Mouse (Mus musculus): ENCODE results near the gene Rrp9. TPM values are rescaled to one million over a fixed set of nuclear protein-coding genes. Genes with fewer than 3 reads are reported as not detected.

Gene Rrp9
- polyA plus RNA-seq, 1 experiment from 2014 or later: 45.9 TPM

DNA sequence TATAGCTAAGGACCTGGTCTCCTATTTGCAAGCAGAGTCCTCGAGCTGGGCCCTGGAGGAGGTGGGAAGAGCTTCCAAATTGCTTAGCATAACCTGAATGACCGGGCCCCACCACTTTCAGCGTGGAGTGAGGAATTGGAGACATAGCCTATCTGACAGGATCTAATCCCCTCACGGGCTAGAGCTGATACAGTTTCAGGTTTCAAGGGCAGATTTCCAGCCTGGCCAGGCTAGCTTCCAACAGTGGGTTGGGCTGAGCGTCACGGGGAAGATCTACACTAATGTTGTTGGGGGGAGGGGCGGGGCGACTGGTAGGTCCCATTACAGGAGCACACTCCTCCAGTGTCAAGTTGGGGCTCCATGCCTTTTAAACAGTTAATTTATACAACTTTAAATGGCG, 25.1 kb upstream of the Rrp9 start:
- 32% methylated on average over 9 of the region's 9 CpGs for WGBS
- Histone ChIP-seq H3K27me3 (no peaks in the 10 kb centered on the region), H3K4me3 (no peak overlapping the region), H3K9ac (no peak overlapping the region), H3K4me1 (replicated peaks) (peaks cover 54% of the 10 kb centered on the region), H3K9me3 (no peaks in the 10 kb centered on the region), H3K27ac (replicated peaks) (no peak overlapping the region), H3K4me2 (no peak overlapping the region), H3K36me3 (no peaks in the 10 kb centered on the region)
- no peak for ATAC-seq (ENCODE audit: low FRiP score, low read depth)

DNA sequence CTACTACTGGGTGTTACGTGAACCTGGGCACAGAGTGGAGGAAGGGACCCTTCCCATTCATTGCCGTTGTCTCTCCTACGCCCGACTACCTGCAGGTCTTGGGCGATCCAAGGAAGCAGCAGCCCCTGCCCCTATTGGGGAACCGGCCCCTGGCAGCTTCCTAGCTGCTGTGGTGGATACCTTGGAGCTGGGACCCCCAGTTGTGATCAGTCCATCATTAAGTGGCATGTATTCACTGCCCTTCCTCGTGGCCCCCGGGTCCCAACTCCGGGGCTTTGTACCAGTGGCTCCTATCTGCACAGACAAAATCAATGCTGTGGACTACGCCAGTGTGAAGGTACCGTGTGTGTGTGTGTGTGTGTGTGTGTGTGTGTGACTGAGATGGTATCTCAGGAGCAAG, 24.5 kb upstream of the Rrp9 start:
- ATAC-seq (ENCODE audit: low FRiP score, low read depth): no peak
- Histone ChIP-seq H3K27ac (replicated peaks) (no peak overlapping the region), H3K27me3 (no peaks in the 10 kb centered on the region), H3K4me1 (replicated peaks) (peaks cover 57% of the 10 kb centered on the region), H3K9ac (no peak overlapping the region), H3K4me3 (no peak overlapping the region), H3K9me3 (no peaks in the 10 kb centered on the region), H3K36me3 (no peaks in the 10 kb centered on the region), H3K4me2 (no peak overlapping the region)
- WGBS: 70% methylated on average over 11 of the region's 11 CpGs

DNA sequence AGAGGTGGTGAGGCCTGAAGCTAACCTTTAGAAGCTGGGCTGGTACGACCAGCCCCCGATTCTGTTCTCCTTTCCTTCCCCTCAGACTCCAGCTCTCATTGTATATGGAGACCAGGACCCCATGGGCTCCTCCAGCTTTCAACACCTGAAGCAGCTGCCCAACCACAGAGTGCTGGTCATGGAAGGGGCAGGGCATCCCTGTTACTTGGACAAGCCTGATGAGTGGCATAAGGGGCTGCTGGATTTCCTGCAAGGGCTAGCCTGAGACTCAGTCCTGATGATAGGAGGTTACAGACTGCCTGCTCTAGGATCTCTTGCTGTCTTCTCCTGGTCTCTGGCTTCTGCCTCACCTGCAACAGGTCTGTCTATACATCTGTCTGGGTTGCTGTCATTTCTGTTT, 23.9 kb upstream of the Rrp9 start:
- Histone ChIP-seq H3K4me3 (no peak overlapping the region), H3K4me1 (replicated peaks) (peaks cover 58% of the 10 kb centered on the region), H3K9ac (no peak overlapping the region), H3K27me3 (no peaks in the 10 kb centered on the region), H3K9me3 (no peaks in the 10 kb centered on the region), H3K36me3 (no peaks in the 10 kb centered on the region), H3K27ac (replicated peaks) (no peak overlapping the region), H3K4me2 (no peak overlapping the region)
- no peak for ATAC-seq (ENCODE audit: low FRiP score, low read depth)
- 61% methylated on average over 2 of the region's 2 CpGs for WGBS

DNA sequence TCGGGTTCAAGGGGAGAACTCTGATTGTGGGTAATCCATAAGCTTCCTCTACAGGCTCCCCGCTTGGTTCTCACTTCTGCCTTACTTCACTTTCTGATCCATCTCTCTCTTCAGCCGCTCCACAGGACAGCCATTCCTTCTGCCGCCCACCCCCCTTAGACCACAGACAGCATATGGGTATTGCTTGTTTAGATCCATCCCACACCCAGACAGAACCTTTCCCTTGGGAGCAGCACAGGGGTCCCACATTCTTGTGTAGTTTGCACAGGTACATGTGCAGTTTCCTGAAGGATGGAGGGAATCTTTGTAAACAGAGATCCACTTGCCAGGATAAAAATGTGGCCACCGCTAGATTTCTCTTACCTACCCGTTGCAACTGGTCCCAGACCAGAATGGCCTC, 23.4 kb upstream of the Rrp9 start:
- Histone ChIP-seq H3K27me3 (no peaks in the 10 kb centered on the region), H3K9ac (peak overlapping the region; percentile 80; the same call in 1 of the 2 replicates), H3K9me3 (no peaks in the 10 kb centered on the region), H3K4me3 (peak overlapping the region; percentile 76; the same call in 1 of the 2 replicates), H3K4me2 (peak overlapping the region; percentile 91), H3K4me1 (replicated peaks) (peaks cover 61% of the 10 kb centered on the region), H3K36me3 (no peaks in the 10 kb centered on the region), H3K27ac (replicated peaks) (peak overlapping the region; percentile 91)
- no peak for ATAC-seq (ENCODE audit: low FRiP score, low read depth)
- WGBS: 22% methylated on average over 6 of the region's 6 CpGs

DNA sequence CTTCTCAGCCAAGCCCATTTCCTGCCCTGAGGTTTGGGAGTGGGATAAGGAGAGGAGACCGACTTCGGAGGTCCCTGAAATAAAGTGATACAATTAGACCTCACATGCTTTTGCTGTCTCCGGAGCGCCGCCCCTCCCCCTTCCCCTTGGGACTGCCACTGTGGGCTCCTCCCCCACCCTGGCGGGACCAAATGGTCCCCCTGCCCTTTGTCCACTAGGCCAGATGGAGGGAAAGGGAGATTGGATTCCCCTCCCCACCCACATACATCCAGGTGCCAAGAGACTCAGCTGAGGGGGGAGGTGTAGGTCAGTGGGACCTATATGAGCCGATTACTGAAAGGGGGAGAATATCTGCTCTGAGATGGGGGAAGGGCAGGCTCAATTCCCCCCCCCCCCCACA, 22.9 kb upstream of the Rrp9 start:
- Histone ChIP-seq H3K4me1 (replicated peaks) (peaks cover 61% of the 10 kb centered on the region), H3K27ac (replicated peaks) (peak overlapping the region; percentile 91), H3K4me2 (peak overlapping the region; percentile 91), H3K4me3 (peak overlapping the region; percentile 76), H3K9me3 (no peaks in the 10 kb centered on the region), H3K27me3 (no peaks in the 10 kb centered on the region), H3K36me3 (no peaks in the 10 kb centered on the region), H3K9ac (peak overlapping the region; percentile 80)
- peak; percentile 12 for ATAC-seq (ENCODE audit: low FRiP score, low read depth)
- 3% methylated on average over 7 of the region's 7 CpGs for WGBS

DNA sequence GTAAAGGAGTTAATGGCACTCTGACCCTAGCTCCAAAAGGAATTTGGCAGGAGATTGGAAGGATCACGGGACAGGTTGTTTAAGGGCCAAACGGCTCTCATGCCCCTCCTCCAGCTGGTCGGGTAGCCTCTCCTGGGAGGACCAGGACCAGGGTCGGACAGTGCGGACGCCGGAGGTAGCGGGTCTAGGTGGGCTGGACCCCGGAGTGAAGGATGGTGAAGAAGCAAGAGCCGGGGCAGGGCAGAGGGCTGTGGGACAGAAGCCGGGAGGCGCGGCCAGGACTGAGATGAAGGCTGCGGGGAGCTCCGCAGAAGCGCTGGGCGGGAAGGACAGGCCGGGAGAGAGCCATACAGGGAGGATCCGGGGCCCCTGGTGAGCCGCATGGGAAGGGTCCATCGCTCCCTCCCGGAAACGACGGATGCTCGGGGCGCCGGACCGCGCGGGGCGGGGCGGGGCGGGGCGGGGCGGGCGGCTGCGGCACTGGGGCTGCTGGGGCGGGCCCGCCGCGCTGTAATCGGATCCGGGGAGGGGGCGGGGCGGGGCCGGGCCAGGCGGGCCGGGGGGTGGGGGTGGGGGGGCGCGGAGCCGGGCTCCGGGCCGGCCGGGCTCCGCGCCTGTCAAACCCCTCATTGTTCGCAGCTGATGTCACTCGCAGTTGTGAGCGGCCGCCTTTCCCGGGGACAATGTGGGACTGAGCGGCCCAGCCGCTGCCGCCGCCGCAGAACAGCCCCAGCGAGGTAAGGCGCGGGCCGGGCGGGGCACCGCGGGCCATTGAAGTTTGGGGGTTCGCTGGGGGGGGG, 22.3 kb upstream of the Rrp9 start, which contains the start of gene Pcbp4:
Pcbp4 (plus strand) TSS at position 21 of the 800 bp plus-strand sequence.
- peak; percentile 46 for ATAC-seq (ENCODE audit: low FRiP score, low read depth)
- 0% methylated on average over 37 of the region's 74 CpGs for WGBS
- Histone ChIP-seq H3K27ac (replicated peaks) (peak within 1 kb of the TSS; percentile 91), H3K27me3 (no peaks in the 10 kb centered on the region), H3K9me3 (no peaks in the 10 kb centered on the region), H3K36me3 (no peaks in the 10 kb centered on the region), H3K9ac (peak within 1 kb of the TSS; percentile 80), H3K4me1 (replicated peaks) (peaks cover 61% of the 10 kb centered on the region), H3K4me3 (peak within 1 kb of the TSS; percentile 76), H3K4me2 (peak within 1 kb of the TSS; percentile 91)

DNA sequence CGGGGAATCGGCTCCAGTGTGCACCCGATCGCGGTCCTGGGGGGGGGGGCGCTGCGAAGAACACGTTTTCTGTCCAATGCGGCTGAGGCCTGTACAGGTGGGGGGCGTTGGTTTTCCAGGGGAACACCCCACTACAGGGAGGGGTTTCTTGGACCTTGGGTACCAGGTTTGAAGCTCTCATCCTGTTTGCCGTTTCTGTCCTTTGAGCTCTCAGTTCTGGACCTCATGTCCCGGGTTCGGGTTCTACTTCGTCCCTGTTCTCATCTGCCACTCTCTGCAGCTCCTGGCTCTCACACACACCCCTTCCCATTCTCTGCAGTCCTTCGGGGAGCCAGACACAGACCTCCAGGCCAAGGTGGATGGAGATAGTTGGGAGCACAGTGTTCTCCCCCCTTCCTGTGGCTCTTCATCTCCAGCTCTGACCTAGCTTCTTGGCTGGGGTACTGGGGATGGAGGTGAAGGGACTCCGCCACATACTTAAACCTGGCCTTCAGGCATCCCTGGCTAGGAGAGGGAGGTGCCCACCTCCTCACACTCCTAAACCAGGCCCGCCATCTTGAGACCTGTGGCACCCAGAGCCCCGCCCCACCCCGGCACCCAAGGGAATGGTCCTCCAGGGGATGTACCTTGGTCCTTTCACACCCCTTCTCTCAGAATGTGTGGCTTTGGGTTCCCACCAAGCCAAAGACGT, 21.5 kb upstream of the Rrp9 start:
- 2% methylated on average over 20 of the region's 20 CpGs for whole genome bisulfite sequencing
- 0 out of 2 replicates have a peak, but pooled peaks have one; percentile 0 for ATAC-seq (ENCODE audit: low FRiP score, low read depth)

DNA sequence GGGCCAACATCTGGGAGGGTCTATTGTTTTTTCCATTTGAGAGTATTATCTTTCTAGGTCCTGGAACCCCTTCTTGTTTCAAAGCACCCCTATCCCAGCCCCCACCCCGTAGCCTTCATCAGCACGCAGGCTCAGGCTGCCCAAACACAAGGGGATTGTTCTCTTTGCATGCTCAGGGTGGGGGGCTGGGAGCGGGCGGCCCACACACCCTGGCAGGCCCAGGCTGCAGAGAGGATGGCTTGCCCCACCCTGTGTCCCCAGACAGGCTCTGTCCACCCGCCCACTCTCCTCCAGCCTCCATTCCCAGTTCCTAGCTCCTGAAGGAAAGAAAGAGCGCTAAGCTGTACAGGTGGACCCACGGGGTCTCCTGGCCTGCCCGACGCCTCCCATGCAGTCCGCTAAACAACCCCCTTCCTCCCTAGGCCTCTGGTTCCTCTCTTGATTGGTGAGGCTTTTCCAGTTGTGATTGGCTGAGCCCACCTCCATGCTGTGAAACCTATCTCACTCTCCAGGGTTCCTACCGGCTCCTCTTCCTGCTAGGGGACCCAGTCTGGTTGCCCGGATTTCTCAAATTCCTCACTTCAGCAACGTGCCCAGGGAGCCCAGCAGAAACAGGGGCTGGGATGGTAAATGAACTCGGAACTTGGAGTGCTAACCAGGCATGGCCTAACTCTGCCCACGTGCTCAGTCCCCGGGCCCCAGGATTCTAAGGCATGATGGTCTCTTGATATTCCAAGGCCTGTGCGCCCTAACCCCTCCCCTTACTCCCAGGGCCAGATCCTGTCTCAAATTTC, 20.7 kb upstream of the Rrp9 start:
- peak overlapping the region; percentile 91 for H3K4me2 ChIP-seq
- no peaks in the 10 kb centered on the region for H3K27me3 ChIP-seq
- H3K4me1 ChIP-seq (replicated peaks): peaks cover 65% of the 10 kb centered on the region
- H3K9me3 ChIP-seq: no peaks in the 10 kb centered on the region
- peak; percentile 29 for ATAC-seq (ENCODE audit: low FRiP score, low read depth)
- WGBS: 1% methylated on average over 17 of the region's 17 CpGs
- peak overlapping the region; percentile 91 for H3K27ac ChIP-seq (replicated peaks)
- H3K4me3 ChIP-seq: peak overlapping the region; percentile 76
- H3K9ac ChIP-seq: peak overlapping the region; percentile 80
- no peaks in the 10 kb centered on the region for H3K36me3 ChIP-seq

More for the DNA sequence above, 21.5 kb upstream of the Rrp9 start:
- Histone ChIP-seq H3K4me1 (replicated peaks) (peaks cover 61% of the 10 kb centered on the region), H3K4me2 (peak overlapping the region; percentile 91), H3K36me3 (no peaks in the 10 kb centered on the region), H3K27me3 (no peaks in the 10 kb centered on the region), H3K27ac (replicated peaks) (peak overlapping the region; percentile 91), H3K9ac (peak overlapping the region; percentile 80), H3K9me3 (no peaks in the 10 kb centered on the region), H3K4me3 (peak overlapping the region; percentile 76)

DNA sequence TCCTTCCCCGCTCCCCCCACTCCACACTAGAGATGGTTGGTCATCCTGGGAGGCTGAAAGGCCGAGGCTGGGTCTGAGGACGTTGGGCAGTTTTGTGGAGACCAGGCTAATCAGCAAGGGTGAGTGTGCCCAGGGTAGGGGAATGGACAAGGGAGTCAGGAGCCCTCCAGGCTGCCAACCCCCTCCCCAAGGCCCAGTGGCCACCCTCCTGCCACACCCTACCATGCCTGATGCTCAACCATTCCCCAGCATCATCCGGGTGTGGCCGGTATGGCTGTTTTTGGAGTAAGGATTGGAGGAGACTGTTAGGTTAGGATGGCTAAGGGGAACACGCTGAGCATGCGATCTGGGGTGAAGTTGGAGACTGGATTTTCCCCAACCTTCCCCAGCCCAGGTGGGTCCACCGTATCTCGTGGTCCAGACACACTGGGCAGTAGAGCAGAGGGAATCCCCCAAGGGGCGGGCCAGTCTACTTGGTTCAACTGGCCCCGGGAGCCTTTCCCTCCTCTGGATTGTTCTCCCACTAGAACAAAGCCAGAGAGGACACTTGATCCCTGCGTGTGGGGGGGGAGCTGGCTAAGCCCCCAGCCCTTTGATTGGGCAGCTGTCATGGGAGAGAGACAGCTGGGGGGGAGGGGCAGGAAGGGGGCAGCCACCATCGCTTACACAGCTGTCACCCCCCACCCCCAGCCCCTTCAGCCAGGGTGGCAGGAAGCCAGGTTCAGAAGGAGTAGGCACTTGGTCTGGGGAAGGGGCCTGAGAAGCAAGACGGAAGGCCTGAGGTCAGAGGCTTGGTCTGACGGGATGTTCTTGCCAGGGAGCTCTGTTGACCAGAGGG, 19.2 kb upstream of the Rrp9 start:
- ATAC-seq (ENCODE audit: low FRiP score, low read depth): 0 out of 2 replicates have a peak, but pooled peaks have one; percentile 1
- H3K4me2 ChIP-seq: peak overlapping the region; percentile 91
- peaks cover 66% of the 10 kb centered on the region for H3K4me1 ChIP-seq (replicated peaks)
- 23% methylated on average over 15 of the region's 15 CpGs for WGBS
- peak overlapping the region; percentile 80 for H3K9ac ChIP-seq
- H3K27me3 ChIP-seq: no peaks in the 10 kb centered on the region
- peak overlapping the region; percentile 91 for H3K27ac ChIP-seq (replicated peaks)
- H3K36me3 ChIP-seq: peaks cover 8% of the 10 kb centered on the region
- peak overlapping the region; percentile 76 for H3K4me3 ChIP-seq
- H3K9me3 ChIP-seq: no peaks in the 10 kb centered on the region

DNA sequence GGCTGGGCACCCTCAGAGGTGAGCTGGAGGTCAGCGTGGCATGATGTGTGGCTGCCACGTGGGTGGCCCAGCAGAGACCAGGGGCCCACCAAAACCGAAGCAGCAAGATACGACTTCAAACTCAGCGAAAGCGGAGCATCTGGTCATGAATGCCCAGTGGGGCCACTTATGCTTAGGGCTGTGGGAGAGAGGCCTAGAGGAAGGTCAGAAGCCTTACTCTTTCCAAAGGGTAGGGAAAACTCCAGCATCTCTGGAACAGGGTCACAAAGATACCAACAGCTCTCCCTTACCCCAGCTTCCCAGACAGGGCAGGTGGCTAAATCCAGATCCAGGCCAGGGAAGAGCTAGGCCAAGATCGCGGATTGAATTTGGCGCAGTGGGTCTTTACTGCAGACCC, 18.6 kb upstream of the Rrp9 start:
- WGBS: 35% methylated on average over 9 of the region's 9 CpGs
- Histone ChIP-seq H3K4me2 (peak overlapping the region; percentile 91), H3K36me3 (peaks cover 15% of the 10 kb centered on the region), H3K27me3 (no peaks in the 10 kb centered on the region), H3K9ac (peak overlapping the region; percentile 80; the same call in 1 of the 2 replicates), H3K4me3 (peak overlapping the region; percentile 76), H3K27ac (replicated peaks) (peak overlapping the region; percentile 91), H3K9me3 (no peaks in the 10 kb centered on the region), H3K4me1 (replicated peaks) (peaks cover 66% of the 10 kb centered on the region)
- no peak for ATAC-seq (ENCODE audit: low FRiP score, low read depth)

DNA sequence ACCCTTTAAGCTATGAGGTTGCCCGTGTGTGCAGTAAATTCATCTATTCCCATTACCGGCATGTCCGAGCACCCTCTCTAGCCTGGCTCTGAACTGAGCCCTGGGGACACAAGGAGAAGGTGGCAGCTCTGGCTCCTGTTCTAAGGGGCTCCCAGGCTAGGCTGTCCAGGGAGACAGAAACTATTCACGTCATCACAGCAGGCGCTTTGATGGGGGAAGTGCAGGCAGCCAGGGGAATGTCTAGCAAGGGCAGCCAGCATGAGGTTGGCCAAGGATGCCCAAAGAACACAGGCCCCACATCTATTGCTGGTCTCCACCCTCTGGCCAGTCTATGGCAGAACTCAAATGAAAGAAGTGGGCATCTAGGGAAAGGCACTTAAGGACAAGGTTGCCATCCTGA, 17.8 kb upstream of the Rrp9 start:
- ATAC-seq (ENCODE audit: low FRiP score, low read depth): no peak
- H3K36me3 ChIP-seq: peaks cover 20% of the 10 kb centered on the region
- peaks cover 59% of the 10 kb centered on the region for H3K4me1 ChIP-seq (replicated peaks)
- no peak overlapping the region for H3K9ac ChIP-seq
- no peaks in the 10 kb centered on the region for H3K27me3 ChIP-seq
- peak overlapping the region; percentile 91 for H3K4me2 ChIP-seq
- 0 out of 2 replicates have a peak overlapping the region, but pooled peaks have one; percentile 91 for H3K27ac ChIP-seq (replicated peaks)
- no peaks in the 10 kb centered on the region for H3K9me3 ChIP-seq
- WGBS: 43% methylated on average over 5 of the region's 5 CpGs
- H3K4me3 ChIP-seq: no peak overlapping the region

Measured in hindbrain, embryonic 15.5 days (tissue).